Mouse (Mus musculus) hematopoietic multipotent progenitor cell, adult 10-12 weeks (in vitro differentiated cells): ENCODE results near the gene U2af1l4. TPM values are rescaled to one million over a fixed set of nuclear protein-coding genes. Genes with fewer than 3 reads are reported as not detected.

Source experiments
- polyA plus RNA-seq: library from polyadenylated mRNA; stranded (reverse); fragments of >175 nt; gene quantifications from 2 replicates; pipeline ENCODE4 v1.2.3, GENCODE M21; 2012; ENCODE audit warnings: low replicate concordance

Gene U2af1l4
- polyA plus RNA-seq, result 29.9 and 73.5 TPM in 2 replicates

GRCm38 (mm10) chr7:30563117-30563905, at the start of gene U2af1l4, which contains the start of the genes Gm49396 and Psenen:
TSS of gene U2af1l4 (plus strand) at chr7:30563301.
TSS of gene Gm49396 (plus strand) at chr7:30563344.
TSS of gene Psenen (minus strand) at chr7:30563627.

GRCm38 (mm10) chr7:30534633-30535577, 28.2 kb upstream of the U2af1l4 start, which contains the start of gene Arhgap33:
TSS of gene Arhgap33 (minus strand) at chr7:30535060.

GRCm38 (mm10) chr7:30552102-30553020, 10.7 kb upstream of the U2af1l4 start, which contains the start of the genes Hspb6 and Proser3:
TSS of gene Hspb6 (plus strand) at chr7:30552178.
TSS of gene Proser3 (minus strand) at chr7:30552299.

GRCm38 (mm10) chr7:30559443-30559954, 3.6 kb upstream of the U2af1l4 start, which contains the start of gene Lin37:
TSS of gene Lin37 (minus strand) at chr7:30559838.

GRCm38 (mm10) chr7:30564970-30565571, 2.0 kb downstream of the U2af1l4 start, which contains the start of gene Igflr1:
TSS of gene Igflr1 (plus strand) at chr7:30565427.

GRCm38 (mm10) chr7:30588676-30589434, 25.8 kb downstream of the U2af1l4 start, which contains the start of gene Kmt2b:
TSS of gene Kmt2b (minus strand) at chr7:30588726.

GRCm38 (mm10) chr7:30598786-30599185, 35.7 kb downstream of the U2af1l4 start, which contains the start of gene Zbtb32:
TSS of gene Zbtb32 (minus strand) at chr7:30598909.

GRCm38 (mm10) chr7:30612654-30613402, 49.7 kb downstream of the U2af1l4 start, which contains the start of gene Upk1a:
TSS of gene Upk1a (minus strand) at chr7:30612847.

Other genes with a start within 250 kb of the U2af1l4 start
- 3.5 and 6.2 TPM in 2 replicates for gene Syne4, start 248.5 kb upstream of the U2af1l4 start, polyA plus RNA-seq
- 1.2 and 3.5 TPM in 2 replicates for gene E130208F15Rik, start 241.6 kb upstream of the U2af1l4 start, polyA plus RNA-seq
- gene Sdhaf1, start 239.4 kb upstream of the U2af1l4 start, polyA plus RNA-seq, result 7.3 and 13.8 TPM in 2 replicates
- 0.09 and 0.16 TPM in 2 replicates for gene Lrfn3, start 200.5 kb upstream of the U2af1l4 start, polyA plus RNA-seq
- gene Tyrobp, start 149.5 kb upstream of the U2af1l4 start, polyA plus RNA-seq, result 103 and 543 TPM in 2 replicates
- 15.4 and 73.3 TPM in 2 replicates for gene Hcst, start 143.4 kb upstream of the U2af1l4 start, polyA plus RNA-seq
- 57.5 and 91.8 TPM in 2 replicates for gene Nfkbid, start 141.6 kb upstream of the U2af1l4 start, polyA plus RNA-seq
- 2.4 and 4.5 TPM in 2 replicates for gene Aplp1, start 117.8 kb upstream of the U2af1l4 start, polyA plus RNA-seq
- 0.18 TPM in 1 of 2 replicates, not detected in the other for gene Kirrel2, start 105.6 kb upstream of the U2af1l4 start, polyA plus RNA-seq
- not detected in 2 replicates for gene Nphs1, start 105.0 kb upstream of the U2af1l4 start, polyA plus RNA-seq
- gene Prodh2, start 69.7 kb upstream of the U2af1l4 start, polyA plus RNA-seq, result not detected in 2 replicates
- gene Arhgap33, start 28.2 kb upstream of the U2af1l4 start, polyA plus RNA-seq, result 24.7 and 45.7 TPM in 2 replicates
- gene Hspb6, start 11.1 kb upstream of the U2af1l4 start, polyA plus RNA-seq, result 6.3 and 7.9 TPM in 2 replicates
- gene Proser3, start 11.0 kb upstream of the U2af1l4 start, polyA plus RNA-seq, result 15.7 and 16.7 TPM in 2 replicates
- gene Lin37, start 3.5 kb upstream of the U2af1l4 start, polyA plus RNA-seq, result 80.4 and 94.2 TPM in 2 replicates
- 4.2 and 4.6 TPM in 2 replicates for gene Gm49396, start within 50 bp of the U2af1l4 start, polyA plus RNA-seq
- 47.7 and 71.1 TPM in 2 replicates for gene Psenen, start 326 bp downstream of the U2af1l4 start, polyA plus RNA-seq
- 14.3 and 26.5 TPM in 2 replicates for gene Igflr1, start 2.1 kb downstream of the U2af1l4 start, polyA plus RNA-seq
- gene Kmt2b, start 25.4 kb downstream of the U2af1l4 start, polyA plus RNA-seq, result 105 and 177 TPM in 2 replicates
- 30.3 and 64.8 TPM in 2 replicates for gene Zbtb32, start 35.6 kb downstream of the U2af1l4 start, polyA plus RNA-seq
- 0.25 and 0.83 TPM in 2 replicates for gene Upk1a, start 49.5 kb downstream of the U2af1l4 start, polyA plus RNA-seq
- gene Cox6b1, start 62.9 kb downstream of the U2af1l4 start, polyA plus RNA-seq, result 31.5 and 104 TPM in 2 replicates
- gene Etv2, start 72.6 kb downstream of the U2af1l4 start, polyA plus RNA-seq, result not detected in 2 replicates
- 174 and 373 TPM in 2 replicates for gene Rbm42, start 87.0 kb downstream of the U2af1l4 start, polyA plus RNA-seq
- 4.2 and 16.9 TPM in 2 replicates for gene Haus5, start 101.7 kb downstream of the U2af1l4 start, polyA plus RNA-seq
- gene Pmis2, start 108.3 kb downstream of the U2af1l4 start, polyA plus RNA-seq, result not detected in 2 replicates
- not detected in 2 replicates for gene 2200002J24Rik, start 135.6 kb downstream of the U2af1l4 start, polyA plus RNA-seq
- 0.21 and 0.42 TPM in 2 replicates for gene Atp4a, start 148.9 kb downstream of the U2af1l4 start, polyA plus RNA-seq
- gene Tmem147, start 166.2 kb downstream of the U2af1l4 start, polyA plus RNA-seq, result 45.8 and 81.6 TPM in 2 replicates
- 0.08 TPM in 1 of 2 replicates, not detected in the other for gene Gapdhs, start 180.4 kb downstream of the U2af1l4 start, polyA plus RNA-seq
- 0.57 and 0.62 TPM in 2 replicates for gene Sbsn, start 188.2 kb downstream of the U2af1l4 start, polyA plus RNA-seq
- not detected in 2 replicates for gene Dmkn, start 200.5 kb downstream of the U2af1l4 start, polyA plus RNA-seq
- not detected in 2 replicates for gene Krtdap, start 224.6 kb downstream of the U2af1l4 start, polyA plus RNA-seq